Mouse (Mus musculus): ENCODE measurements around the gene Adgrg6.

- TF ChIP-seq CTCF (conservative IDR thresholded peaks at IDR 0.05; ENCODE audit: low read length) (no peak), NANOG (IDR thresholded peaks at IDR 0.05; ENCODE audit: borderline replicate concordance, low read length) (no peak)
These were observed 69.8 kb downstream of the Adgrg6 start for GRCm38 (mm10) chr10:14475641-14476040.
